In genomic region chr7:63896968-63897468, GRCm38 (mm10) we compare ENCODE assay signal across 8 mouse cellular contexts. TPM values are rescaled to one million over a fixed set of nuclear protein-coding genes. Genes with fewer than 3 reads are reported as not detected.
DNase-seq lines count a peak whose midpoint lies in the region; ATAC-seq lines count a peak whose summit lies in the region.

No protein-coding gene starts in this region.

- no peaks in the 10 kb centered on the region for H3K27me3 ChIP-seq in hindbrain, embryonic 14.5 days (ENCODE audit: control insufficient read depth, insufficient read depth, low read length)

- H3K27ac ChIP-seq in hindbrain, embryonic 14.5 days, result peak overlapping the region; percentile 54; the same call in 1 of the 2 replicates

- peaks cover 23% of the 10 kb centered on the region for H3K4me1 ChIP-seq in hindbrain, embryonic 14.5 days (replicated peaks; ENCODE audit: control insufficient read depth, insufficient read depth, low read length)

- peak overlapping the region; percentile 58 for H3K9ac ChIP-seq in hindbrain, embryonic 14.5 days

- no peaks in the 10 kb centered on the region for H3K9me3 ChIP-seq in hindbrain, embryonic 14.5 days (ENCODE audit: control insufficient read depth, low read length)

- H3K36me3 ChIP-seq in hindbrain, embryonic 14.5 days (replicated peaks; ENCODE audit: control insufficient read depth, insufficient read depth), result no peaks in the 10 kb centered on the region

- peak overlapping the region; percentile 64 for H3K4me2 ChIP-seq in hindbrain, embryonic 14.5 days (replicated peaks)

- WGBS in hindbrain, embryonic 14.5 days, result 3% methylated on average over 22 of the region's 22 CpGs

- ATAC-seq in hindbrain, embryonic 14.5 days (ENCODE audit: low FRiP score), result peak; percentile 67

- peak; percentile 65 for DNase-seq in WW6 (ENCODE audit: low read depth, low spot score)
- DNase-seq in cerebellum, postnatal 4 days (ENCODE audit: low spot score in 2 of 2), result peak; percentile 56 to 78
- peak; percentile 89 to 90 for DNase-seq in frontal cortex, postnatal 36 days (ENCODE audit: low spot score in 2 of 2)
- peak; percentile 72 for DNase-seq in hindbrain, embryonic 14.5 days (ENCODE audit: low spot score)
- DNase-seq in left cerebral cortex, adult 11 months (ENCODE audit: low spot score), result peak; percentile 92
- peak; percentile 99 for DNase-seq in lung, postnatal 36 days
- peak; percentile 83 for DNase-seq in retina, embryonic 14.5 days (ENCODE audit: low spot score)
- peak; percentile 82 to 89 for DNase-seq in thymus, postnatal 36 days

- H3K4me3 ChIP-seq in hindbrain, embryonic 14.5 days (replicated peaks; ENCODE audit: low read length), result peak overlapping the region; percentile 24

RNA-seq across cellular contexts. Expression of gene E030018B13Rik, which starts 19.6 kb away (rescaled TPM):
- polyA plus RNA-seq in hindbrain, embryonic 14.5 days (2014; fragmentation: Nextera tagmentation; extraction: Ambion mirVana), result not detected in 2 replicates

RNA-seq across cellular contexts. Expression of gene Klf13, which starts 41.7 kb away (rescaled TPM):
- polyA plus RNA-seq in hindbrain, embryonic 14.5 days (2014; fragmentation: Nextera tagmentation; extraction: Ambion mirVana), result 25.2 and 25.4 TPM in 2 replicates

Comparison
In these comparisons a context has a peak if more than half of its experiments do, and no peak if none do; other contexts are left out.
1. Peak in every context shown above with its lines: DNase-seq, ATAC-seq, H3K4me3 ChIP-seq and H3K27ac ChIP-seq.